Mouse (Mus musculus): ENCODE measurements around the gene Sectm1b.
A peak's percentile ranks its signal among the peaks of the same experiment; 100 is the strongest.
"Not testable (repeated sequence)": the region's sequence is repeated elsewhere in the genome, so short reads cannot be mapped to it uniquely, and the experiment has no call there.

The Sectm1b gene

GRCm38 (mm10) chr11:121069662-121070061 lies 6.3 kb upstream of the Sectm1b start:
- DNase-seq (ENCODE audit: low read depth) = not testable (repeated sequence)

- no peak for DNase-seq (ENCODE audit: low read depth)
Observed at GRCm38 (mm10) chr11:121067895-121068294, 4.5 kb upstream of the Sectm1b start.

GRCm38 (mm10) chr11:121064197-121064596 lies 828 bp upstream of the Sectm1b start:
- peak; percentile 54 for DNase-seq (ENCODE audit: low read depth)

- no peak for DNase-seq (ENCODE audit: low read depth)
Observed at GRCm38 (mm10) chr11:121061615-121062014, 1.8 kb downstream of the Sectm1b start.

- DNase-seq (ENCODE audit: low read depth) = not testable (repeated sequence)
Observed at GRCm38 (mm10) chr11:121060401-121061067, 2.8 kb downstream of the Sectm1b start.

- DNase-seq (ENCODE audit: low read depth) = no peak
Observed at GRCm38 (mm10) chr11:121059471-121059870, 3.9 kb downstream of the Sectm1b start.

- no peak for DNase-seq (ENCODE audit: low read depth)
Observed at GRCm38 (mm10) chr11:121058956-121059355, 4.4 kb downstream of the Sectm1b start.

GRCm38 (mm10) chr11:121058122-121058521 lies 5.2 kb downstream of the Sectm1b start:
- no peak for DNase-seq (ENCODE audit: low read depth)

- peak; percentile 50 for DNase-seq (ENCODE audit: low read depth)
Observed at GRCm38 (mm10) chr11:121056536-121057236, 6.7 kb downstream of the Sectm1b start.

GRCm38 (mm10) chr11:121053536-121053935 lies 9.8 kb downstream of the Sectm1b start:
- DNase-seq (ENCODE audit: low read depth) = peak; percentile 81

GRCm38 (mm10) chr11:121052387-121052786 lies 11.0 kb downstream of the Sectm1b start:
- DNase-seq (ENCODE audit: low read depth) = no peak

- DNase-seq (ENCODE audit: low read depth) = no peak
Observed at GRCm38 (mm10) chr11:121051793-121052192, 11.6 kb downstream of the Sectm1b start.

GRCm38 (mm10) chr11:121049840-121050239 lies 13.5 kb downstream of the Sectm1b start:
- DNase-seq (ENCODE audit: low read depth) = no peak

- DNase-seq (ENCODE audit: low read depth) = peak; percentile 78
Observed at GRCm38 (mm10) chr11:121047826-121048399, 15.5 kb downstream of the Sectm1b start.

- DNase-seq (ENCODE audit: low read depth) = no peak
Observed at GRCm38 (mm10) chr11:121045286-121045685, 18.1 kb downstream of the Sectm1b start.

- DNase-seq (ENCODE audit: low read depth) = not testable (repeated sequence)
Observed at GRCm38 (mm10) chr11:121043025-121043424, 20.3 kb downstream of the Sectm1b start.

- no peak for DNase-seq (ENCODE audit: low read depth)
Observed at GRCm38 (mm10) chr11:121042480-121042879, 20.9 kb downstream of the Sectm1b start.

GRCm38 (mm10) chr11:121041636-121042035 lies 21.7 kb downstream of the Sectm1b start:
- DNase-seq (ENCODE audit: low read depth) = no peak

- DNase-seq (ENCODE audit: low read depth) = peak; percentile 84
Observed at GRCm38 (mm10) chr11:121041212-121041611, 22.2 kb downstream of the Sectm1b start.

GRCm38 (mm10) chr11:121039302-121039701 lies 24.1 kb downstream of the Sectm1b start, which contains the start of gene Cd7:
Cd7 (minus strand) TSS chr11:121039418.
- DNase-seq (ENCODE audit: low read depth) = no peak

GRCm38 (mm10) chr11:121038366-121039240 lies 24.8 kb downstream of the Sectm1b start:
- DNase-seq (ENCODE audit: low read depth) = peak; percentile 40

GRCm38 (mm10) chr11:121033118-121033517 lies 30.3 kb downstream of the Sectm1b start:
- DNase-seq (ENCODE audit: low read depth) = peak; percentile 9

Data from 416B (cell line).